Mouse (Mus musculus): ENCODE results near the gene Hoxc8. TPM values are rescaled to one million over a fixed set of nuclear protein-coding genes. Genes with fewer than 3 reads are reported as not detected.

Gene Hoxc8
- not detected for polyA plus RNA-seq (2014; fragmentation: Illumina TruSeq; extraction: RNeasy Lipid Tissue Mini Kit (QIAGEN cat#74804); ENCODE audit: low replicate concordance)

DNA sequence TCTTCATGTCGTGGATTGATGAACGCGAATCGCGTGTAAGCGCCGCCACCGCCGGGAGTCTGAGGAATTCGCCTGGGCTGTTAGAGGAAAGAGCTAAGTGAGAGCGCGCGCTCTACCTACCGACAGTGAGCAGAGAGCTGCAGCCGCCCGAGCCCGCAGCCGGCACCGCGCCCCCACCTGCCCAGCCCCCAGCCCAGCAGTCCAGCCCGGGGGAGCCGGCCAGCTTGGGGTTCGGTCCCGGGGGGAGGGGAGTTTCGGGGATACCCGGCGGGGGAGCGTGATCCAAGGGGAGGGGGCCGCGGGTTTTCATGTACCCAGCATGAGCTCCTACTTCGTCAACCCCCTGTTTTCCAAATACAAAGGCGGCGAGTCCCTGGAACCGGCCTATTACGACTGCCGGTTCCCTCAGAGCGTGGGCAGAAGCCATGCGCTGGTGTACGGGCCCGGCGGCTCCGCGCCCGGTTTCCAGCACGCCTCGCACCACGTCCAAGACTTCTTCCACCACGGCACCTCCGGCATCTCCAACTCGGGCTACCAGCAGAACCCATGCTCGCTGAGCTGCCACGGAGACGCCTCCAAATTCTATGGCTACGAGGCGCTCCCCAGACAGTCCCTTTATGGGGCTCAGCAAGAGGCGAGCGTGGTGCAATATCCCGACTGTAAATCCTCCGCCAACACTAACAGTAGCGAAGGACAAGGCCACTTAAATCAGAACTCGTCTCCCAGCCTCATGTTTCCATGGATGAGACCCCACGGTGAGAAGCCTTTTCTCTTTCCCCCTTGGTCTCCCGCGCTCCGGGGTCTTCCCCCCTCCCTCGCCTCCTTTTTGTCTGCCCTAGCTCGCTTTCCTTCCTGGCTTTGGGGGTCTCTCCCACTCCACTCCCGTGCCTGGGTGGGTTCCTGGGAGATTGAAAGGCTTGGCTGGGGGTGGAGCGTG lies at the start of gene Hoxc8:
Gene Hoxc8, plus strand, starts transcription at position 147 of the 937 bp plus-strand sequence.

GRCm38 (mm10) chr15:102954192-102955006 lies 36.0 kb upstream of the Hoxc8 start, which contains the start of gene Hoxc11:
Hoxc11 (plus strand) TSS chr15:102954427.

GRCm38 (mm10) chr15:102966776-102967311 lies 23.6 kb upstream of the Hoxc8 start, which contains the start of gene Hoxc10:
Hoxc10 (plus strand) TSS chr15:102966796.

GRCm38 (mm10) chr15:102967312-102967510 lies 23.2 kb upstream of the Hoxc8 start, which contains the start of gene Hoxc5:
Hoxc5 (plus strand) TSS chr15:102967443.

DNA sequence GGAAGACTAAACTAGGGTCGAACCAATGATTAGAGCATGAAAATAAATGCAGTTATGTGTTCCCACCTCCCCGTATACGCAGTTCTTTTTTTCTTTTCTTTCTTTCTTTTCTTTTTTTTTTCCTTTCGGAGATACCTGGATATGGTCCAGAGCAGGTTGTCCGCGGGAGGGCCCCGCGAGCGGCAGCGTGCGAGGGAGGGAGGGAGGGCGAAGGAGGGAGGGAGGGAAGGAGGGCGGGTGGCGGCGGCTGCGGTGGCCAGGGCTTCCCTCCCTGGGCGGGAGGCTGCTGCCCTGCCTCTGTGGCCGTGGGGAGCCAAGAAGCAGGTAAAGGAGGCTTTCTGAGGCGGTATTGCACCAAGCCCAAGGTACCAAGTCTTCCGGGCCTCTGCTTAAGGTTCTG lies 14.2 kb upstream of the Hoxc8 start, which contains the start of gene Hoxc9:
Gene Hoxc9, plus strand, starts transcription at position 269 of the 400 bp plus-strand sequence.

DNA sequence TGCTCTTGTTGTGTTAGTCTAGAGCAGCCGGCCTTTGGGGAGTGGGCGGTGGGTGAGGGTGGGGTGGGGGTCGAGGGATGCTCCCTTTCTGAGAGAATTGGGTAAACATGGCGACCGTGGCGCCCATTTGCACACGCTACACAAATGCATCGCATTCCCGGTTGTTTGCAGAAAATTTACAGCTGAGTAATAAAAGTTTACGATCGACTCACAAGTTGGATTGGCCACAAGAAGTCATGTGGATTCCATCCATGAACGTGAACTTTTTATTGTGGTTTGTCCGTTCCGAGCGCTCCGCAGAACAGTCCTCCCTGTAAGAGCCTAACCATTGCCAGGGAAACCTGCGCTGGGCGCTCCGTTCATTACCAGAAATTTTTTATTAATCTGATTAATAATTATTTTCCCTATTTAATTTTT lies 7.5 kb downstream of the Hoxc8 start, which contains the start of gene Hoxc6:
Gene Hoxc6, plus strand, starts transcription at position 319 of the 417 bp plus-strand sequence.

GRCm38 (mm10) chr15:103018636-103019035 lies 28.2 kb downstream of the Hoxc8 start, which contains the start of gene Hoxc4:
Hoxc4 (plus strand) TSS chr15:103018934.

Other genes starting within 250 kb of the Hoxc8 start
- not detected for gene Hoxc13, start 69.5 kb upstream of the Hoxc8 start, polyA plus RNA-seq (2014; fragmentation: Illumina TruSeq; extraction: RNeasy Lipid Tissue Mini Kit (QIAGEN cat#74804); ENCODE audit: low replicate concordance)
- not detected for gene Hoxc12, start 53.9 kb upstream of the Hoxc8 start, polyA plus RNA-seq (2014; fragmentation: Illumina TruSeq; extraction: RNeasy Lipid Tissue Mini Kit (QIAGEN cat#74804); ENCODE audit: low replicate concordance)
- gene Hoxc11, start 36.2 kb upstream of the Hoxc8 start, polyA plus RNA-seq (2014; fragmentation: Illumina TruSeq; extraction: RNeasy Lipid Tissue Mini Kit (QIAGEN cat#74804); ENCODE audit: low replicate concordance), result not detected
- gene Hoxc10, start 23.8 kb upstream of the Hoxc8 start, polyA plus RNA-seq (2014; fragmentation: Illumina TruSeq; extraction: RNeasy Lipid Tissue Mini Kit (QIAGEN cat#74804); ENCODE audit: low replicate concordance), result not detected
- gene Hoxc5, start 23.2 kb upstream of the Hoxc8 start, polyA plus RNA-seq (2014; fragmentation: Illumina TruSeq; extraction: RNeasy Lipid Tissue Mini Kit (QIAGEN cat#74804); ENCODE audit: low replicate concordance), result 0.89 TPM
- not detected for gene Hoxc9, start 14.2 kb upstream of the Hoxc8 start, polyA plus RNA-seq (2014; fragmentation: Illumina TruSeq; extraction: RNeasy Lipid Tissue Mini Kit (QIAGEN cat#74804); ENCODE audit: low replicate concordance)
- 0.89 TPM for gene Hoxc6, start 7.7 kb downstream of the Hoxc8 start, polyA plus RNA-seq (2014; fragmentation: Illumina TruSeq; extraction: RNeasy Lipid Tissue Mini Kit (QIAGEN cat#74804); ENCODE audit: low replicate concordance)
- 4.9 TPM for gene Hoxc4, start 28.3 kb downstream of the Hoxc8 start, polyA plus RNA-seq (2014; fragmentation: Illumina TruSeq; extraction: RNeasy Lipid Tissue Mini Kit (QIAGEN cat#74804); ENCODE audit: low replicate concordance)
- 10.2 TPM for gene Smug1, start 176.5 kb downstream of the Hoxc8 start, polyA plus RNA-seq (2014; fragmentation: Illumina TruSeq; extraction: RNeasy Lipid Tissue Mini Kit (QIAGEN cat#74804); ENCODE audit: low replicate concordance)
- gene Cbx5, start 249.2 kb downstream of the Hoxc8 start, polyA plus RNA-seq (2014; fragmentation: Illumina TruSeq; extraction: RNeasy Lipid Tissue Mini Kit (QIAGEN cat#74804); ENCODE audit: low replicate concordance), result 48.7 TPM
- gene Hnrnpa1, start 249.8 kb downstream of the Hoxc8 start, polyA plus RNA-seq (2014; fragmentation: Illumina TruSeq; extraction: RNeasy Lipid Tissue Mini Kit (QIAGEN cat#74804); ENCODE audit: low replicate concordance), result 367 TPM

Measured in small intestine, adult 10 weeks (tissue).